Mouse (Mus musculus) liver, postnatal 0 days (tissue): ENCODE data around the gene Ypel3.

ENCODE experiments used
- CTCF ChIP-seq: sonication (generic); IDR thresholded peaks from 2 replicates; pipeline ENCODE4 v1.5.1; 2016; ENCODE audit warnings: antibody characterized with exemption, low read depth
- EP300 ChIP-seq: IDR thresholded peaks from 2 replicates; pipeline ENCODE4 v1.6.1; 2016; ENCODE audit warnings: antibody characterized with exemption, low read depth, mild to moderate bottlenecking

DNA sequence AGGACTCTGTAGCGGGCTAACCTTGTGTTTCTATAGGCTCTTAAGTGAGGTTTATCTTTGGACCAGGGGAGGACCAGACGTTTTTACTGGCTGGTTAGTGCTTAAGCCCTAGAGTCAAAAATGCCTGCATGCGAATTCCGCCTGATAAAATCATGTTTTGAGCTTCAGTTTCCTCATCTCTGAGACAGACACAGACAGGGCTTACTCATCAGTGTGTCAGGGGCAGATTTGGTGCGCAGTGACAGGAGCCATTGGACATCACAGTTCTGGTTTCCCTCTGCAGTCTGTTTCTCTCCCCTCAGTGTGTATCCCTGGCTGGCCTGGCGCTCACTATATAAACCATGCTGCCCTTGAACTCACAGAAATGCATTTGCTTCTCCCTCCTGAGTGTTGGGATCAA, 26.4 kb downstream of the Ypel3 start:
- no peak for TF ChIP-seq CTCF
- TF ChIP-seq EP300 = no peak
